Mouse (Mus musculus) layer of hippocampus, adult 6 months (tissue): Measurements from ENCODE around the gene Mettl24. TPM values are rescaled to one million over a fixed set of nuclear protein-coding genes. Genes with fewer than 3 reads are reported as not detected.

Experiments
- long read RNA-seq, 2 experiments: library from polyadenylated mRNA; unstranded; transcript quantifications; one replicate each; pipeline ENCODE4 v2.0.0; 2019 to 2020
- polyA plus RNA-seq: library from polyadenylated mRNA; unstranded; fragments of <200 nt; fragmentation: Nextera tagmentation; gene quantifications from 2 replicates; pipeline ENCODE4 v1.2.3, GENCODE M21; 2021

Gene Mettl24
- 2.8 and 3.5 TPM in 2 replicates for polyA plus RNA-seq
- long read RNA-seq, experiment 1, partial matches to known transcripts, result 3 of 10 reads
- long read RNA-seq, experiment 1, other reads (novel, unspliced or antisense), result 7 of 10 reads
- long read RNA-seq, experiment 2, partial matches to known transcripts, result 1 of 11 reads
- long read RNA-seq, experiment 2, other reads (novel, unspliced or antisense), result 9 of 11 reads

GRCm38 (mm10) chr10:40683092-40683867 lies at the start of gene Mettl24:
Mettl24 (plus strand) TSS chr10:40683282.

Other genes with a start within 250 kb of the Mettl24 start
- gene Slc22a16, start 112.9 kb upstream of the Mettl24 start, polyA plus RNA-seq, result not detected in 2 replicates
- gene Ddo, start 53.3 kb upstream of the Mettl24 start, polyA plus RNA-seq, result 10.8 and 14.1 TPM in 2 replicates
- gene Cdc40, start 200.0 kb downstream of the Mettl24 start, polyA plus RNA-seq, result 29.7 and 32.5 TPM in 2 replicates
- 104 and 118 TPM in 2 replicates for gene Wasf1, start 200.2 kb downstream of the Mettl24 start, polyA plus RNA-seq